Mouse (Mus musculus) layer of hippocampus, postnatal 14 days (tissue): ENCODE measurements around the gene Gm21497. TPM values are rescaled to one million over a fixed set of nuclear protein-coding genes. Genes with fewer than 3 reads are reported as not detected.
"Not testable (repeated sequence)": the region's sequence is repeated elsewhere in the genome, so short reads cannot be mapped to it uniquely, and the experiment has no call there.

Source experiments
- DNase-seq, 2 experiments: peaks; one replicate each; pipeline ENCODE4 v3.0.0; 2021 to 2022; ENCODE audit warnings: low spot score in 2 of 2, mixed read lengths in 1 of 2
- long read RNA-seq, 2 experiments: library from polyadenylated mRNA; stranded (forward); transcript quantifications; one replicate each; pipeline ENCODE4 v2.0.0; 2021
- total RNA-seq, 2 experiments: library from RNA; stranded (reverse); gene quantifications; 2 replicates each; pipeline ENCODE4 v1.2.3; 2021

Gene Gm21497
- not detected for total RNA-seq
- long read RNA-seq, experiment 1 = 0 reads
- long read RNA-seq, experiment 2 = 0 reads

GRCm38 (mm10) chrY:61646446-61646845 lies at the start of gene Gm21497:
Gene Gm21497 (plus strand): TSS chrY:61646746.
- not testable (repeated sequence) for DNase-seq
